Mouse (Mus musculus) hematopoietic multipotent progenitor cell, adult 10-12 weeks (in vitro differentiated cells): ENCODE results near the gene Col5a2. TPM values are rescaled to one million over a fixed set of nuclear protein-coding genes. Genes with fewer than 3 reads are reported as not detected.

ENCODE experiments used
- polyA plus RNA-seq: library from polyadenylated mRNA; stranded (reverse); fragments of >175 nt; gene quantifications from 2 replicates; pipeline ENCODE4 v1.2.3, GENCODE M21; 2012; ENCODE audit warnings: low replicate concordance

Gene Col5a2
- 0.04 and 0.15 TPM in 2 replicates for polyA plus RNA-seq

GRCm38 (mm10) chr1:45502865-45503332, at the start of gene Col5a2:
Gene Col5a2 (minus strand): TSS chr1:45503282.

Other genes starting within 250 kb of the Col5a2 start
- gene Col3a1, start 191.7 kb downstream of the Col5a2 start, polyA plus RNA-seq, result 1.2 and 1.6 TPM in 2 replicates